Mouse (Mus musculus) c-Kit-positive CD71-negative TER-119-negative erythroid progenitor cells, embryonic 14.5 days (primary cell): ENCODE results near the gene Zfp691.

Experiments
- DNase-seq: peaks from one replicate; pipeline ENCODE4 v3.0.0-alpha.2; 2013; ENCODE audit warnings: low read depth

Zfp691 gene

GRCm38 (mm10) chr4:119124771-119125273, 49.2 kb downstream of the Zfp691 start:
- no peak for DNase-seq

GRCm38 (mm10) chr4:119121249-119121648, 52.7 kb downstream of the Zfp691 start:
- DNase-seq = no peak

GRCm38 (mm10) chr4:119120095-119120494, 53.9 kb downstream of the Zfp691 start:
- no peak for DNase-seq
